ENCODE assay signal across 8 mouse cellular contexts in the genomic region with DNA sequence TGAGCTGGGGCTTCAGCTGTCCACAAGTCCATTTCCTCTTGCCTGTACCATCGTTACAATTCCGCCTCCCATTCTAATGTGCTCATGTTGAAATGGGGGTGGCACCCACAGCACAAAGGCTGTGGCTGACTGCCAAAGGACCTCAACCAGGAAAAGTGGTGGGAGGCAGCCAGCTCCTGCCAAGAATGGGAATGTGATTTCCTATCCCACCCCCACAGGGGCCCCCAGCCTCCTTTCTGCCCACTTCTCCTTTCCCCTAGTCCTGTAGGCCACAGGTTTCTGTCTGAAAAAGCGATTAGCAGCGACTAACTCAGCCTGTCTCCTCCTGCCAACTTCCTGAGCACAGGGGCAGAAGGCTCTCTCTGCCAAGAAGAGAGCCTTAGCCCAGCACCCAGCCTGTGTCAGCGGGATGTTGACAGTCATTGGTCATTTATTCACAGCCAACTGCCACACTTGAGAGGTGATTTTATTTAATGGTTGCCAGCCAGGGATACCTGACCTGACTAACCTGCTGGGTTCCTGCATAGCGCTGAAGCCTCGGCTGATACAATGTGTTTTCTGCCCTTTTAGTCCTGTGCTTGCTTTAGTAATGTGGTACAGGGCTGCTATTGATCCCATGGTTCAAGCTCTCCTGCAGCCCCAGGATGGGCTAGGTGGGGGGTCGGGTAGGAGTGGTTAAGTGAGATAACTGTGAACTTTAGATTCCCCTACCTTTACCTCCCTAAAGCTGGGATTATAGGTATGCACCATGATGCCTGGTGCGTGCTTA.
A peak's percentile ranks its signal among the peaks of the same experiment; 100 is the strongest.
DNase-seq lines count a peak whose midpoint lies in the region; ATAC-seq lines count a peak whose summit lies in the region.

No protein-coding gene starts in this region.

- ATAC-seq in forebrain, embryonic 13.5 days: peak; percentile 80

- peak; percentile 20 for DNase-seq in ovary, adult 18-20 months (ENCODE audit: low spot score)
- DNase-seq in ovary, postnatal 10 days (ENCODE audit: low spot score): no peak
- peak; percentile 67 for DNase-seq in heart, postnatal 10 days
- peak; percentile 92 for DNase-seq in layer of hippocampus, adult 9-11 months
- peak; percentile 71 for DNase-seq in lung, postnatal 10 days
- DNase-seq in right cerebral cortex, postnatal 4 days: peak; percentile 60
- DNase-seq in embryo, embryonic 9.5 days (ENCODE audit: extremely low spot score): no peak

- H3K27me3 ChIP-seq in forebrain, embryonic 13.5 days: no peaks in the 10 kb centered on the region

- H3K4me1 ChIP-seq in forebrain, embryonic 13.5 days: peaks cover 38% of the 10 kb centered on the region

- H3K9ac ChIP-seq in forebrain, embryonic 13.5 days: no peak overlapping the region

- peak overlapping the region; percentile 15; the same call in 1 of the 2 replicates for H3K4me2 ChIP-seq in forebrain, embryonic 13.5 days

- peak overlapping the region; percentile 59 for H3K27ac ChIP-seq in forebrain, embryonic 13.5 days

- H3K4me3 ChIP-seq in forebrain, embryonic 13.5 days: no peak overlapping the region

- WGBS in forebrain, embryonic 13.5 days: 45% methylated on average over 9 of the region's 9 CpGs

- intact Hi-C loops in heart, postnatal 10 days (cut with DNase I): no loop called here

- no peaks in the 10 kb centered on the region for H3K36me3 ChIP-seq in forebrain, embryonic 13.5 days (ENCODE audit: poor library complexity, severe bottlenecking)

- H3K9me3 ChIP-seq in forebrain, embryonic 13.5 days (replicated peaks): no peaks in the 10 kb centered on the region

Comparison
In these comparisons a context has a peak if more than half of its experiments do, and no peak if none do; other contexts are left out.
1. DNase-seq: peak in ovary, adult 18-20 months (single experiment), heart, postnatal 10 days (2 of 2), layer of hippocampus, adult 9-11 months (single experiment), lung, postnatal 10 days (single experiment) and right cerebral cortex, postnatal 4 days (single experiment); none in ovary, postnatal 10 days (single experiment) and embryo, embryonic 9.5 days (single experiment).